Mouse (Mus musculus) kidney, embryonic 15.5 days (tissue): ENCODE results near the gene Atp6v0e2. TPM values are rescaled to one million over a fixed set of nuclear protein-coding genes. Genes with fewer than 3 reads are reported as not detected.

ENCODE experiments used
- ATAC-seq: fragments of 200-750 bp; cut with Nextera tagmentation; replicated peaks from 2 replicates; pipeline ENCODE4 v1.8.0; 2017; ENCODE audit warnings: moderate TSS enrichment; ENCODE audit not compliant: low FRiP score
- H3K27ac ChIP-seq: fragments of 300-500 bp; sonication (generic); 2 replicates; pipeline ENCODE4 v1.5.1; 2015; ENCODE audit warnings: mild to moderate bottlenecking, inconsistent platforms
- H3K27me3 ChIP-seq: fragments of 300-500 bp; sonication (generic); 2 replicates; pipeline ENCODE4 v1.6.1; 2015; ENCODE audit warnings: inconsistent platforms
- H3K36me3 ChIP-seq: fragments of 300-500 bp; sonication (generic); 2 replicates; pipeline ENCODE4 v1.6.1; 2015; ENCODE audit warnings: inconsistent platforms
- H3K4me1 ChIP-seq: fragments of 300-500 bp; sonication (generic); 2 replicates; pipeline ENCODE4 v1.6.1; 2015; ENCODE audit warnings: inconsistent platforms
- H3K4me2 ChIP-seq: fragments of 300-500 bp; sonication (generic); 2 replicates; pipeline ENCODE4 v1.6.1; 2015; ENCODE audit warnings: moderate library complexity, mild to moderate bottlenecking, inconsistent platforms
- H3K4me3 ChIP-seq: fragments of 300-500 bp; sonication (generic); replicated peaks from 2 replicates; pipeline ENCODE4 v1.5.1; 2015; ENCODE audit warnings: mild to moderate bottlenecking, inconsistent platforms
- H3K9ac ChIP-seq: fragments of 300-500 bp; sonication (generic); 2 replicates; pipeline ENCODE4 v1.6.1; 2015; ENCODE audit warnings: mild to moderate bottlenecking, inconsistent platforms
- H3K9me3 ChIP-seq: fragments of 300-500 bp; sonication (generic); replicated peaks from 2 replicates; pipeline ENCODE4 v1.6.1; 2016; ENCODE audit warnings: inconsistent platforms
- WGBS: fragments of 180-500 bp; shearing (Covaris S2); methylation state at CpG from one replicate; pipeline ENCODE4 v1.1.7; 2015; ENCODE audit warnings: mixed read lengths; 5-methylcytosine and 5-hydroxymethylcytosine counted together
- polyA plus RNA-seq: library from polyadenylated mRNA; unstranded; fragments of >200 nt; fragmentation: Nextera tagmentation; extraction: Ambion mirVana; gene quantifications from 2 replicates; pipeline ENCODE4 v1.2.1, GENCODE M21; 2015

Atp6v0e2 gene
- polyA plus RNA-seq: 28.0 and 29.6 TPM in 2 replicates

DNA sequence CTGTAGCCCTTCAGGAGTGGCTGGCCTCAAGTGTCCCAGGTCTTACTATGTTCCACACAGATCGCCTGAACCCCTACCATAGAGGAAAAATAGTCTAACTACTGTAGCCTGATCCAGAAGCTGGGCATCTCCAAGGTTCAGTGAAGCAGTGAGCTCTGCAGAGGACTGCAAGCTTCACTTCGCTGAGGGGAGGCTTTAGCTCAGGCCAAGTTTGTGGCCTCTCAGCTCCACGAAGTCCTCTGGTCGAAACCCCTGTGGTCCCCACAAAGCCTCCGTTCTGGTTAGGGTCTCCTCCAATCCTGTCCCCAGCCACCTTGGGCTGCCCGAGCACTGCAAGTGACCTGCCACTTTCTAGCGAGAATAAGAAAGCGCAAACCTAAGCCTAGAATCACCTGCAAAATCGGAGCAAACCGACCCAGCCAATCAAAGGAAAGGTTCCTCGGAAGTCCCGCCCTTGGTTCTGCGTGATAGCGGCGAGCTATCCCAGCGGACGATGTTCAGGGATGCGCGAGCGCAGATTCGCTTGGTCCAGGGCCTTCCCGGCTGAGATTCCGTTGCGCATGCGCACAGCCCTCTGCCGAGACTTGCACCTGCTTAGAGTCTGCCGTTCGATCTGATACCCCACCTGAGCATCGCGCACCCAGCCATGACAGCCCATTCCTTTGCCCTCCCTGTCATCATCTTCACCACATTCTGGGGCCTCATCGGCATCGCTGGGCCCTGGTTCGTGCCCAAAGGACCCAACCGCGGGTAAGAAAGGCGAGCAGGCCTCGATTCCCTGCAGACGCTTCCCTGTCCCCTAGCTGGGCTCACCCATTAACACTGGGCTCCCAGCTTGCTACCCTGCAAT, at the start of gene Atp6v0e2:
TSS of gene Atp6v0e2 (plus strand) at position 511 of the 850 bp plus-strand sequence.
- Histone ChIP-seq H3K27ac (0 out of 2 replicates have a peak within 1 kb of the TSS, but pooled peaks have one; percentile 54), H3K36me3 (peaks cover 9% of the 10 kb centered on the region), H3K9me3 (no peaks in the 10 kb centered on the region), H3K27me3 (no peaks in the 10 kb centered on the region), H3K9ac (peak within 1 kb of the TSS; percentile 50), H3K4me1 (peaks cover 33% of the 10 kb centered on the region), H3K4me3 (peak within 1 kb of the TSS; percentile 48), H3K4me2 (peak within 1 kb of the TSS; percentile 82)
- 4% methylated on average over 38 of the region's 38 CpGs for WGBS
- ATAC-seq: peak; percentile 89

DNA sequence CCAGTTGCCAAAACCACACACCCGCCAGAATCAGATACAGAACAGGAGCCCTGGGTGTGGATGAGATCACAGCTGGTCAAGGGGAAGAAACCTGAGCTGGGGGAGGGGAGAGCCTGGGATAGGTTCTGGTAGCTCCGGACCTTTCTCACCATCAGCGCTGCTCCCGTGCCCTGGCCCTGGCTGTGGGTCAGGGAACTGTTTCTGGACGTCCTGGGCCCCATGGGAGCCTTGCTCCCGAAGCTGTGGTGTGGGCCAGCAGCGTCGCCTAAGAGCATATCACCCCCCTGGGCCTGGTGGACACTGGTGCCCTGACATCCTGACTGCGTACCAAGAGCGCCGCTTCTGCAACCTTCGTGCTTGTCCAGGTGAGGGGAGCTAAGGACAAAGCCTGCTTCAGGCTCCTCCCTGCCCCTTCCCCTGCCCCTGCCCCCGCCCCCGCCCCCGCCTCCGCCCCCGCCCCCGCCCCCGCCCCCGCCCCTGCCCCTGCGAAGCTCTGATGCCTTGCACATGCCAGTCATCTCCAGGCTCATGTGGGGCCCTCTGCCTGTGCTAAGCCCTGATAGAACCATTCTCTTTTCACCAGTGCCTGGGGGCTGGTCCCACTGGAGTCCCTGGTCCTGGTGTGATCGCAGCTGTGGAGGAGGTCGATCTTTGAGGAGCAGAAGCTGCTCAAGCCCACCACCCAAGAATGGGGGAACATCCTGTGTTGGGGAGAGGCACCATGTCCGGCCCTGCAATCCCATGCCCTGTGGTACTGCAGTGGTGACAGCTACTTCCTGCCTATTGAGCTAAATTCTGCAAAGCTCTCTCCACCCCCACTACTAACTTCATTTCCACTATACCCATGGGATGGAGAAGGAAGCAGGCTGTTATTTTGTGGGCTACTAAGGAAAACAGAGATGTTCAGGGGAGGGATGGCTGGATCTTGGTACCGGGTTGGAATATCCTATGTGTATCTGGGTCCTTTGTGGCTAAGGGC, 49.4 kb upstream of the Atp6v0e2 start:
- H3K36me3 ChIP-seq: no peaks in the 10 kb centered on the region
- 9% methylated on average over 16 of the region's 25 CpGs for WGBS
- H3K9ac ChIP-seq: peak overlapping the region; percentile 33; the same call in 1 of the 2 replicates
- H3K9me3 ChIP-seq: no peaks in the 10 kb centered on the region
- ATAC-seq: peak; percentile 71
- peak overlapping the region; percentile 34 for H3K4me3 ChIP-seq
- peak overlapping the region; percentile 64 for H3K27ac ChIP-seq
- H3K4me2 ChIP-seq: peak overlapping the region; percentile 63
- peaks cover 19% of the 10 kb centered on the region for H3K4me1 ChIP-seq
- H3K27me3 ChIP-seq: 0 out of 2 replicates have a peak, but pooled peaks cover 7% of the 10 kb centered on the region

DNA sequence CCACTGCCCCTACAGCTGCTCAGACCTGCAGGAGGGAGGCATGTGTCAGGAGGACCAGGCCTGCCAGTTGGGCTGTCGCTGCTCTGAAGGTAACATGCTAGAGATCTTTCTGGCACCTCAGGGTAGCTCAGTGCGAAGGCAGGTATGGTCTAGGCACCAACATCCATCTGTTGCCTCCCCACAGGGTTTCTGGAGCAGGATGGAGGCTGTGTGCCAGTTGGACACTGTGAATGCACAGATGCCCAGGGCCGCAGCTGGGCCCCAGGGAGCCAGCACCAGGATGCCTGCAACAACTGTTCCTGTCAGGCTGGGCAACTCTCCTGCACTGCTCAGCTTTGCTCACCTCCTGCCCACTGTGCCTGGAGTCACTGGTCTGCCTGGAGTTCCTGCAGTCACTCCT, 47.7 kb upstream of the Atp6v0e2 start:
- Histone ChIP-seq H3K27me3 (0 out of 2 replicates have a peak, but pooled peaks cover 7% of the 10 kb centered on the region), H3K9me3 (no peaks in the 10 kb centered on the region), H3K4me2 (no peak overlapping the region), H3K4me1 (peaks cover 19% of the 10 kb centered on the region), H3K4me3 (no peak overlapping the region), H3K36me3 (no peaks in the 10 kb centered on the region), H3K9ac (no peak overlapping the region), H3K27ac (no peak overlapping the region)
- WGBS: 95% methylated on average over 3 of the region's 3 CpGs
- no peak for ATAC-seq

DNA sequence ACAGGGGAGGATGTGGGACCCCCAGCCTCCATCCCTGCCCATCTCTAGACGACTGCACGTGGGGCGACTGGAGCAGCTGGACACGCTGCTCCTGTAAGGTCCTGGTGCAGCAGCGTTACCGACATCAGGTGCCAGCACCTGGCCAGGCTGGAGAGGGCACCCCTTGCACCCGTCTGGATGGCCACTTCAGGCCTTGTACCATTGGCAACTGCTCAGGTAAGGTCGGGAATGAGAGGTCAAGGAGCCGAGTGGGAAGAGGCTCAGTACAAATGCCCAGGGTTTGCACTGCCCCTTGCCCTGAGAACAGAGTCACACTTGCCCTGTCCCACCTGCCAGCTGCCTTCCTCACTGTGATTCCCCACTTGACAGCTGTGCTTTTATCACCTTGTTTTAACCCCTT, 46.1 kb upstream of the Atp6v0e2 start:
- 70% methylated on average over 9 of the region's 9 CpGs for WGBS
- Histone ChIP-seq H3K4me3 (no peak overlapping the region), H3K9ac (no peak overlapping the region)

DNA sequence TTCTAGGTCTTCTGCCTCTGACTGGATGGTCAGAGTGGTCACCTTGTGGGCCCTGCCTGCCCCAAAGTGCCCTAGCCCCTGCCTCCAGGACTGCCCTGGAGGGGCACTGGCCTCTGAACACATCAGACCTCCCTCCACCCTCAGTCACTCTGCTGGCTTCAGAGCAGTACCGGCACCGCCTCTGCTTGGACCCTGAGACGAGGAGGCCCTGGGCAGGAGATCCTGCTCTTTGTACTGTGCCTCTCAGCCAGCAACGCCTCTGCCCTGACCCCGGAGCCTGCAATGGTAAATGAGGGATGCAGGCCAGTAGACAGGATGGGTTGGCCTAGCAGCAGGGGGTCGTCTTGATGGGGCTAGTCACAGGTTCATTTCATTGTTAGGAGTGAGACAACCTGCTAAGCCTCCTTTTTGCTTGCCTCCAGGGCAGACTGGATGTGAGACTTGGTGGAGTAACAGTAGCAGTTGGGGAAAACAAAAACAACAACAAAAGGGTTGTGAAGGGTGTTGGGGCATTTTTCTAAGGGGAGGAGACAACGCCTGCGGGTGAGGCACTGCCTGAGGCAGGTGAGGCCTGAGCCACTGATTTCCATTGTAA, 44.2 kb upstream of the Atp6v0e2 start:
- Histone ChIP-seq H3K4me2 (no peak overlapping the region), H3K27ac (no peak overlapping the region), H3K36me3 (no peaks in the 10 kb centered on the region), H3K4me1 (peaks cover 7% of the 10 kb centered on the region), H3K4me3 (no peak overlapping the region), H3K27me3 (0 out of 2 replicates have a peak, but pooled peaks cover 7% of the 10 kb centered on the region), H3K9me3 (no peaks in the 10 kb centered on the region), H3K9ac (no peak overlapping the region)
- ATAC-seq: no peak
- WGBS: 26% methylated on average over 8 of the region's 8 CpGs

More for the DNA sequence above, 46.1 kb upstream of the Atp6v0e2 start:
- H3K36me3 ChIP-seq: no peaks in the 10 kb centered on the region
- peaks cover 19% of the 10 kb centered on the region for H3K4me1 ChIP-seq
- H3K27me3 ChIP-seq: 0 out of 2 replicates have a peak, but pooled peaks cover 7% of the 10 kb centered on the region
- H3K4me2 ChIP-seq: no peak overlapping the region
- no peaks in the 10 kb centered on the region for H3K9me3 ChIP-seq
- ATAC-seq: no peak
- no peak overlapping the region for H3K27ac ChIP-seq

DNA sequence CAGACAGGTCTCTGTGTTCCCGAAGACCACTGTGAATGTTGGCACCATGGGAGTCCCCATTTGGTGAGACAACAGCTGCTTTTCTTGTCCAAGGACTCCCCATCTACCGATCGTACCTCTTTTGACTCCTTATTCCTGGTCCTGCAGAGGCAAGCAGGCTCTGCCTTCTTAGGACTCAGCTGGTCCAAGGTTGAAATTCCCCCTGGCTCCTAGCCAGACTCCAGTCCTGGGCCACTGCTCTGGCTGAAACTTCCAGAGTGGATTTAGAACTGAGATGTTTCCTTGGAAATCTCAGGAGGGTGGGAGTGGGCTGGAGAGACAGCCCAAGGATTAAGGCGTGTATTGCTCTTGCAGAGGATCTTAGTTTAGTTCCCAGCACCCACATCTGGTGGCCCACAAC, 39.9 kb upstream of the Atp6v0e2 start:
- Histone ChIP-seq H3K27ac (no peak overlapping the region), H3K4me2 (no peak overlapping the region), H3K4me3 (no peak overlapping the region), H3K9ac (no peak overlapping the region), H3K27me3 (0 out of 2 replicates have a peak, but pooled peaks cover 1% of the 10 kb centered on the region), H3K4me1 (no peaks in the 10 kb centered on the region), H3K36me3 (no peaks in the 10 kb centered on the region), H3K9me3 (no peaks in the 10 kb centered on the region)
- no peak for ATAC-seq
- WGBS: 88% methylated on average over 4 of the region's 4 CpGs

DNA sequence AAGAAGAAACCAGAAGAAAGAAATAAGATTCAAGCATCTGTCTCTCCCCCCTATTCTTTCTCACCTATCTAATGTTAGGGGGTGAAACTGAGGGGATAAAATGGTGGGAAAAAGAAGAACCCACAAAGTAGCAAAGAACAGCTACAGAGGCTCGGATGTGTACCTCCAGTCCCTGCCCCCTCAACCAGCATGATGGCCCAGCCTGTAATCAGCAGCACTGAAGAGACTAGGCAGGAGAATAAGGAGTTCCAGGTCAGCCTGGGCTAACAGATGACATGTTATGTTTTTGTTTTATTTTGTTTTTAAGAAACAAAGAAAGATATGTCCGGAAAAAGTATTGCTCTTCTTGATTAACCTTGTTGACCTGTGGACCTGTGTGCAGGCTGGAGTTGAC, 33.6 kb upstream of the Atp6v0e2 start:
- peak; percentile 57 for ATAC-seq
- Histone ChIP-seq H3K9me3 (no peaks in the 10 kb centered on the region), H3K4me1 (peaks cover 11% of the 10 kb centered on the region), H3K27me3 (no peaks in the 10 kb centered on the region), H3K4me2 (peak overlapping the region; percentile 73; the same call in 1 of the 2 replicates), H3K27ac (no peak overlapping the region), H3K9ac (no peak overlapping the region), H3K36me3 (peaks cover 3% of the 10 kb centered on the region; the same call in 1 of the 2 replicates), H3K4me3 (peak overlapping the region; percentile 76)
- WGBS: 6% methylated on average over 2 of the region's 2 CpGs

DNA sequence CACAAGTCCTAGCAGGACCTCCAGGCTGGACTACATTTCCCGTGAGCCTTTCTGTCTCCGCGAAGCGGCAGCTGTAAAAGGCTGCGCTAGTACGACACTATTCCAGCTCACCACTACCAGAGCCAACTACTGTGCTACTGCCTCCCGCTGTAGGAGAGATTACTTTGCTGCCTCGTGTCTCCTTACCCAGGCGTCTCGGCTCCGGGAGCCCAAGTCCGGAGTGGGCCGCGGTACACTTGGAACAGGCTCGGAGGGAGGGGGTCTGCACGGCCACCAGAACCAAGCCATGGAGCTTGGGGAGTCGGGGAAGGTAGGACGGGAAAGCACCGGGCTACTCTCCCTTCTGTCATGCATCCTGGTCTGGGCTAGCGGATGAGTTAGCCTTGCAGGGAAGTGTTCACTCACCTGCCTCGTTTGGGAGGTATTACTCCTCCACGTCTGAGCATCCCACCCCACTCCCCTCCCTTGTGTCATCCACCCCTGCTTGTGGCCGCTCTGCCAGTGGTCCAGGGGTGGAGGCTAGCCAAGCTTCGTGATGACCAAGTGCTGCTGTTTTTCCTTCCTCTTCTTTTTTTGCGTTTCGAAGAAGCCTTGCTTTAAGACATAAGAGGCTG, 33.1 kb upstream of the Atp6v0e2 start:
- WGBS: under 1% methylated on average over 26 of the region's 26 CpGs
- peak overlapping the region; percentile 76 for H3K4me3 ChIP-seq

DNA sequence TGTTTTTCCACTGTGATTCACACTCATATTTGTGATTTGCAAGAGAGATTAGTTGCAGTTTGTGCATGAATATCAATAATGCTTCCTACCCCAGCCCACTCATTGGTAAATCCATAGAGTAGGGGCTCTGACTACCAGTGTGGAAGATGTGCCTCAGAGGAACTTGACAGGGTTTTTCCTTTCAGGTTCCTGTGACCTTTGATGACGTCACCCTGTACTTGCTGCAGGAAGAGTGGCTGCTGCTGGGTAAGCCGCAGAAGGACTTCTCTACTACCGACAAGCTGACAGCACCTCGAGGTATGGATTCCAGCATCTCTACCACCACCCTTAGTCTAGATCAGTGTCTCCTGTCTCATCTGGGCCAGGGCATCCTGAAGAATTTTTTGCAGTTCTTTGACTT, 29.3 kb upstream of the Atp6v0e2 start:
- Histone ChIP-seq H3K4me2 (no peak overlapping the region), H3K4me3 (no peak overlapping the region), H3K36me3 (peaks cover 31% of the 10 kb centered on the region), H3K27me3 (no peaks in the 10 kb centered on the region), H3K27ac (no peak overlapping the region), H3K9me3 (no peaks in the 10 kb centered on the region), H3K4me1 (peaks cover 11% of the 10 kb centered on the region), H3K9ac (no peak overlapping the region)
- 69% methylated on average over 4 of the region's 4 CpGs for WGBS
- ATAC-seq: no peak

More for the DNA sequence above, 33.1 kb upstream of the Atp6v0e2 start:
- Histone ChIP-seq H3K4me1 (peaks cover 11% of the 10 kb centered on the region), H3K4me2 (peak overlapping the region; percentile 73), H3K27ac (peak overlapping the region; percentile 82), H3K36me3 (peaks cover 8% of the 10 kb centered on the region; the same call in 1 of the 2 replicates), H3K9me3 (no peaks in the 10 kb centered on the region), H3K27me3 (no peaks in the 10 kb centered on the region), H3K9ac (peak overlapping the region; percentile 55)
- ATAC-seq: peak; percentile 96

DNA sequence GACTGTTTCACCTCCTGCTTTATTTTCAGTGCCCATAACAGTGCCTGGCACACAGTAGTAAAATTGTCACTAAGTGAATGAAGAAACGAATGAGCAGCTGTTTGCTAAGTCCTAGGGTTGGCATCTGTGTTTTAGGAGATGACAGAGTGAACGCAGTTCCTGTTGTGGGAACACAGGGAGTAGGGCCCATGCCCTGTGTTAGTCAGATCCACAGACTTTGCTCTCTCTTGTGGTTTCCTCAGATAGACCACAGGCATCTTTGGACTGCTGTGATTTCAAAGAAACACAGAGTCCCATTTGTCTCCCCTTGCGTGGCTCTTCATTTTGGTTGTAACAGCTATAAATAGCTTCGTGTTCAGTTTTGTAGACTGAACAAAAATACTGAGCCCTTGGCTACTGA, 27.0 kb upstream of the Atp6v0e2 start:
- Histone ChIP-seq H3K27me3 (no peaks in the 10 kb centered on the region), H3K9me3 (no peaks in the 10 kb centered on the region), H3K36me3 (peaks cover 54% of the 10 kb centered on the region), H3K4me2 (no peak overlapping the region), H3K4me1 (peaks cover 2% of the 10 kb centered on the region; the same call in 1 of the 2 replicates), H3K4me3 (no peak overlapping the region), H3K27ac (no peak overlapping the region), H3K9ac (no peak overlapping the region)
- WGBS: 83% methylated on average over 4 of the region's 4 CpGs
- ATAC-seq: no peak

DNA sequence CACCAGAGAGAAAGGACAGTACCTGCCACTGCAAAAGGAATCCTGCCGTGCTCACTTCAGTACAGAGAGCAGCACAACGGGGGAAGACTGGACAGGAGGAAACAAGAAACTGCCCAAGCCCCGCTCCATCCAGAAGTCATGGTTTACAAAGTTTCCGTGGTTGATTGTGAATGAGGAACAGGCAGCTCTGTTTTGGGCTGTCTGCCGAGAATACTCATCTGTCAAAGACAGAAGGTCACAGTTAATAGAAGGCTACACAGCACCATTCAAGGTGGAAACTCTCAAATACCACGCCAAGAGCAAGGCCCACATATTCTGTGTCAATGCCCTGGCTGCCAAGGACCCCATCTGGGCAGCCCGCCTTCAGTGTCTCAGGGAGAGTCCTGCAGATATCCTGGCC, 25.6 kb upstream of the Atp6v0e2 start:
- Histone ChIP-seq H3K4me2 (no peak overlapping the region), H3K27ac (no peak overlapping the region), H3K4me1 (no peaks in the 10 kb centered on the region), H3K9ac (no peak overlapping the region), H3K36me3 (peaks cover 68% of the 10 kb centered on the region), H3K4me3 (no peak overlapping the region), H3K27me3 (no peaks in the 10 kb centered on the region), H3K9me3 (no peaks in the 10 kb centered on the region)
- WGBS: 90% methylated on average over 7 of the region's 7 CpGs
- ATAC-seq: no peak
